Mouse (Mus musculus) liver, adult (tissue): ENCODE results near the gene Ptprt.

Experiments used
- GATA4 ChIP-seq: IDR thresholded peaks from 2 replicates; pipeline ENCODE4 v1.6.1; 2014; ENCODE audit warnings: mild to moderate bottlenecking, low read length; ENCODE audit not compliant: insufficient replicate concordance

The Ptprt gene

GRCm38 (mm10) chr2:162219507-162219906, 441.4 kb downstream of the Ptprt start:
- no peak for TF ChIP-seq GATA4

DNA sequence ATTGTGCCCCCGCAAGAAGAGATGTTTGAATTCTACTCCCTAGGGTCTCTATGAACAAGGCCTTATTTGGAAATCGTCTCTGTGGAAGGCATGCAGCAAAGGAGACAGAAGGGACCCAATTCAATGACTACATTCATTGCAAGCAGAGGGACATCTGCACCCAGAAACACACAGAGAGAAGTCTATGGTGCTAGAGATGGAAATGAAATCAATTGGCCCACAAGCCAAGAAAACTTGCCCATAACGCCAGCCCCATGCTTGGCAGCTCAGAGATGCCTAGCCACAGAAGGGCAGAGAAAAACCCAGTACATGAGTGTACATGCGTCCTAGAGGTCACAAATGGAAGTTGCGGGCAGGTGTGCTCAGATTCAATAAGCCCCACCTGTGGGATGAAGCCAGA, 443.1 kb downstream of the Ptprt start:
- TF ChIP-seq GATA4, result no peak

DNA sequence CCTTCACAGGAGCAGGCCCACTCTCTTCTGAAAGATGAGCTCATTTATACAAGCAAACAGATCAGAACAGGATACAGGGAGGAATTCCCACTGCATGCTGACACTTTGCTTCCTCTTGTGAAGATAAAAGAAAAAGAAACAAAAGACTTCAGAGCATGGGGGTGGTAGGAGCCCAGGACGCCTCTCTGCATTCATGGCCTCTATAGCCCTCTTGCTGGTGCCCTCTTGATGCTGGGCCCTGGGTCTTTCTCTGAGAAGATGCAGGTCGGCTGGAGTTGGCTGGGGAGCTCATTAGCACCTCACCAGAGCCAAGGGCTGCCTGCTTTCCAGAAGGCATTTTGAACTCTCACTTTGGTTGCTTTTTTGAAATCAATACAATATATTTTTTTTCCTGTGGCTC, 448.6 kb downstream of the Ptprt start:
- no peak for TF ChIP-seq GATA4

GRCm38 (mm10) chr2:162210564-162210963, 450.4 kb downstream of the Ptprt start:
- TF ChIP-seq GATA4, result no peak

DNA sequence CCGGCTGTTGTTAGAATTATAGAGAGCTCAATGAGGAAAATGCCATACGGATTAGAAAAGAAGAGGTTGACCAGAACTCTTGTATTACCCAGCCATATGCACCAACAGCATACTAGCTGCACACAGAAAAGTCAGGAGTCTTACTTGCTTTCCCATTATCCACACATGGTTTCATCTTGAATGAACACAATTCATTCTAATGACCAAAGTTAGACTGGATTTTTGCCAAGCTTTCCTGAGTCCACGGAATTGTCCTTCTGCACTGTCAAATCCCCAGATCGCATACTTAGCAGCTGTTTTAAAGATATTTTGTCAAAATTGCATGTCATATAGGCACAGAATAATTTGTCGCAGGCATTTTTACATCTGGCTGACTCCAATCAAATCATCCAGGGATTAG, 463.6 kb downstream of the Ptprt start:
- no peak for TF ChIP-seq GATA4

DNA sequence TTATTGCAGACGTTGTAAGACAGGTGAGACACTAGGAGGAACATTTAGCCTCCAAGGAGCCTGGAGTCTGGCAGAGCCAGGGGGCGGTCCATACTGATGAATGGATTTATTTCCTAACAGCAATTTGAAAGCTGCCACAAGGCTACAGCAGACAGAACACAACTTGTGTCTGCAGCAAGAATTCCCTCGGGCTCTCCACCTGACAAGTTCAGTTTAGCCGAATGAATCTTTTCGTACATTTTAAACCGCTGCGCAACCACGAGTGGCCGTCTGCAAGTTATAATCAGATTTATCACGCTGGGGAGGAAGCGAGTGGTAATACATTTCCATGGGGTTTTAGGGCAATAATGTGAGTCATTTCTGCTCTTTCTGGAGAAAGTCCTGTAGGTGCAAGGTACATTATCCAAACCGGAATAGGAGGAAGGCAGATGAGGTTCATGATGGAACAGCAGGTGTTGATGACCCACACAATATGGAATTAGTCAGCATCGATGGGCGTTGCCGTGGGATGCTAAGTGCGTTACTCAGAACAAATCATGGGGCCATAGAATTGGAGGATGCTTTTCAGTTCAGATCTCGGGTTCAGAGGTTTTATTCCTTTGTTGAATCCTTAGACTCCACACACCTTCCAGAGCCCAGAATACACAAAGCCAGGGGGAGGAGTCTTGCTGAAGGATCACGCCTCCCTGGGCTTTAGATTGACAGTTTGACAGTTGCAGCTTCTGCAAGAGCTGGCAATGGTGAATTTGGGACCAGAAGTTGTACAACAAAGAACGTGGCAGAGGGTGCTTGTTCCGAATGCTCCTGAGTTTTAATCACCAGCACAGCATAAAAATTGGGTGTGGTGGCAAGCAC, 478.1 kb downstream of the Ptprt start:
- TF ChIP-seq GATA4, result no peak

- no peak for TF ChIP-seq GATA4
Observed at GRCm38 (mm10) chr2:162181826-162182225, 479.1 kb downstream of the Ptprt start.

DNA sequence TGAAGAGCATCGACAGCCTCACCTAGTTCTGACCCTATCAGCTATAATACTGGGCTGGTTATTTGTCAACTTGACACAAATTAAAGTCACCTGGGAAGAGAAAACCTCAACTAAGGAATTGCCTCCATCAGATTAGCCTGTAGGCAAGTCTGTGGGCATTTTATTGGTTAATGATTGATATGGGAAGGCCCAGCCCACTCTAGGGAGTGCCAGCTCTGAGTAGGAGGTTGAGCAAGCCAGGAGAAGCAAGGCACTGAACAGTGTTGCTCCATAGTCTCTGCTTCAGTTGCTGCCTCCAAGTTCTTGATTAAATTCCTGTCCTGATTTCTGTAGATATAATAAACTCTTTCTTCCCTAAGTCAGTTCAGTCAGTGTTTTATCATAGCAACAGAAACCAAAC, 488.4 kb downstream of the Ptprt start:
- TF ChIP-seq GATA4, result no peak

- TF ChIP-seq GATA4, result no peak
Observed at GRCm38 (mm10) chr2:162141845-162142411, 519.0 kb downstream of the Ptprt start.

- no peak for TF ChIP-seq GATA4
Observed at GRCm38 (mm10) chr2:162131607-162132304, 529.2 kb downstream of the Ptprt start.

DNA sequence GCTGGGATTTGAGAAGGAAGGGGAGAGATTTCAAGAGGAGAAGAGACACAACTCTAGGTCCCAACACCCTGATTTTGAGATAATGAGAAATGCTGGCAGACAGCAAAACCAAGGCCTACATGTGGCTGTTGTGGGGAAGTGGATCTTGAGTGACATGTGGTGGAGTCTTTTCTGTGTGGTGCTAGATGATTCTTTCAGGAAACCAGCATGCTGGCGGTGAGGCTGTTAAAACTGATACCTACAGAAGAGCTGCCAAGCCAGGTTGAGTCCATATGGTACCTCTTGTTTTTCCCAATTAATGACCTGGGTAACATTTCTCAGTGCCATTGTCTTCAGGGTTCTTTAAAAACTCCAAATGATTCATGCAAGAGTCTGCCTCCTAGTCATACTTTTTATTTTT, 531.1 kb downstream of the Ptprt start:
- no peak for TF ChIP-seq GATA4

GRCm38 (mm10) chr2:162118041-162118440, 542.9 kb downstream of the Ptprt start:
- no peak for TF ChIP-seq GATA4

DNA sequence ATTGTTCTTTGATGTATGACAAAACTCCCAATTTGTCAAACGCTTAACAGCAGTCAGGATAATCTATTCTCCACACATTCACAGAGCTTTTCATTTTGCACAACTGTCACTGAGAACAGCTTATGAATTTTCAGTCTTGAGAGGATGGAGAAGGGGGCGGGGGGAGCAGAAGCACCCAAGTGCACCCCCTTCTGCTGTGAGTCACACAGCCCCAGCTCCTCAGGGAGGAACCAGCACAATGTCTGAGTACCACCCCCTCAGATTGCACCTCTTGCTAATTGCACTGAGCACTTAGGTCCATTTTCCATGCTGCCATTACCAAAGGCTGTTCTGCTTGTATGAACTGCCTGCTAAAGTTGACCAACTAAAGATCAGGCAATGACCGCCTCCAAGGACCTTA, 578.6 kb downstream of the Ptprt start:
- no peak for TF ChIP-seq GATA4

DNA sequence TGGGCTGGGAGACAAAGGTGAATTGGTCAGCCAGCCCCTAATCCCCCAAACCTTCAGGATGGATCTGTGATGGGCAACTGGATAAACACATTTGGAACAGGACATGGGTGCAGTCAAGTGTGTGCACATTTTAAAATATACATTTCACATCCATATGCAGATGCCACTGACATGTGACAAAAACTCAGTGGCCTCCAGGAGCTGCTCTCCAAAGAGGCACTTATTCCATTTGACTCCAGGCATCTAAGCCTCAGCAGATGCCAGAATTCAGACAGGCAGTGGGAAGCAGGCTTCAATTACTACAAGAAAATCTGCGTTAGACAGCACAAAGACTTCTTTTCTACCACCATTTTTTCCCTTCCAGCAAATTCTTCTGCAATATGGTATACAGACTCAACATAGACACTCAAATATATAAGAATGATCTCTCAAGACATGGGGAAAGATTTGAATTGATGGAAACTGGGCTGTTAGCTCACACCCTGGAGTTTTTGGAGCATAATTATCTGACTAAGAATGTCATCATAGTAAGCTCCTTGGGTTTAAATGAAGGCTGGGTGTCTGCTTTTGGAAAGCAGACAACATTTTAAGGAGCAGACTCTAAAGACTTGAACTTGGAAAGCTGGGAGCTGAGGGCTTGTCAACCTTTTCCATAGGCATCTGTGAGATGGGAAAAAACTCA, 580.1 kb downstream of the Ptprt start:
- TF ChIP-seq GATA4, result no peak

GRCm38 (mm10) chr2:162078571-162079280, 582.2 kb downstream of the Ptprt start:
- no peak for TF ChIP-seq GATA4
